In the genomic region with DNA sequence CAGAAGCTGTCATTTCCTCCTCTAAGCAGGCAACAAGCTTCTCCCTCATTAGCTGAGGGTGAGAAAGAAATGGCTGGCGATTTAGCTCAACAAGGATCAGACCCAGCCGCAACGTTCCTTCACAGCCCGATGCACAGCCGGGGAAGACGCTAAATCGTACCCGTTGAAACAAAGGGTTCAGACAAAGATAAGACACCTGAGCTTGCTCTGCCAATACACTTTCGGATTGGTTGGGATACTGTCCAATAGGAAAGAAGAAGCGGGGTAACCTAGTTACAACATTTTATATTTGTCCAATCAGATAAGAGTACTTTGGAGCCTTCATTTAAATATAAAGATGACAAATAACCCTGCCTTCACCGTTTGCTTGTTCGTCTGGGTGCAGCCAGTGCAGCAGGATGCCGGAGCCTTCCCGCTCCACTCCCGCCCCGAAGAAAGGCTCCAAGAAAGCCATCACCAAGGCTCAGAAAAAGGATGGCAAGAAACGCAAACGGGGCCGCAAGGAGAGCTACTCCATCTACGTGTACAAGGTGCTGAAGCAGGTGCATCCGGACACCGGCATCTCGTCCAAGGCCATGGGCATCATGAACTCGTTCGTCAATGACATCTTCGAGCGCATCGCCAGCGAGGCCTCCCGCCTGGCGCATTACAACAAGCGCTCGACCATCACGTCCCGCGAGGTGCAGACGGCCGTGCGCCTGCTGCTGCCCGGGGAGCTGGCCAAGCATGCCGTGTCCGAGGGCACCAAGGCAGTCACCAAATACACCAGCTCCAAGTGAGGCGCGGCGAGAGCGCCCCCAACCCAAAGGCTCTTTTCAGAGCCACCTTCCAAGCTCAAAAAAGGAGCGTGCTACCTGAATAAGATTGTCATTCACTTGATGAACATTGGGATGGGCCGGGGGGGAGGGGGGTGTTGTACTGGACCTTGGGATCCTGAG, we compare ENCODE assay signal across 8 mouse cellular contexts. TPM values are rescaled to one million over a fixed set of nuclear protein-coding genes. Genes with fewer than 3 reads are reported as not detected.
DNase-seq lines count a peak whose midpoint lies in the region; ATAC-seq and TF ChIP-seq lines count a peak whose summit lies in the region.

A gene (plus strand): TSS at position 379 of the 938 bp plus-strand sequence.

- TF ChIP-seq POLR2A in liver, adult 2 months (IDR thresholded peaks at IDR 0.05; ENCODE audit: extremely low read depth, insufficient read depth, low read length), result no peak
- TF ChIP-seq POLR2A in myocyte (IDR thresholded peaks at IDR 0.05; ENCODE audit: insufficient read length, low read depth), result peak; percentile 35

- WGBS in embryonic facial prominence, embryonic 10.5 days, result under 1% methylated on average over 48 of the region's 48 CpGs
- 1% methylated on average over 48 of the region's 48 CpGs for WGBS in heart, embryonic 13.5 days
- whole genome bisulfite sequencing in liver, adult 2 months, result 2% methylated on average over 48 of the region's 48 CpGs
- under 1% methylated on average over 48 of the region's 48 CpGs for WGBS in stomach, embryonic 14.5 days

- H3K9ac ChIP-seq in heart, embryonic 13.5 days, result peak within 1 kb of the TSS; percentile 77
- no peak within 1 kb of the TSS for H3K9ac ChIP-seq in liver, adult 2 months (ENCODE audit: low read depth, low read length)
- H3K9ac ChIP-seq in stomach, embryonic 14.5 days (replicated peaks; ENCODE audit: low read depth, low read length), result peak within 1 kb of the TSS; percentile 39

- DNase-seq in urinary bladder, postnatal 25 days (ENCODE audit: low spot score), result peak; percentile 15
- no peak for DNase-seq in urinary bladder, postnatal 4 days (ENCODE audit: low spot score in 2 of 2)
- peak; percentile 72 for DNase-seq in embryonic facial prominence, embryonic 10.5 days (ENCODE audit: low spot score)
- DNase-seq in kidney, postnatal 10 days, result peak; percentile 64
- DNase-seq in liver, adult 2 months (ENCODE audit: extremely low read depth, low read depth, low spot score), result peak; percentile 56

- peak within 1 kb of the TSS; percentile 73 for H3K4me2 ChIP-seq in heart, embryonic 13.5 days
- H3K4me2 ChIP-seq in myocyte (ENCODE audit: low read depth), result peak within 1 kb of the TSS; percentile 69
- H3K4me2 ChIP-seq in stomach, embryonic 14.5 days (replicated peaks; ENCODE audit: low read depth, low read length), result peak within 1 kb of the TSS; percentile 69

- H3K79me2 ChIP-seq in liver, adult 2 months (ENCODE audit: control insufficient read depth, insufficient read depth, low read length), result no peaks in the 10 kb centered on the region
- H3K79me2 ChIP-seq in myocyte (ENCODE audit: control insufficient read depth, insufficient read depth), result no peaks in the 10 kb centered on the region

- peak within 1 kb of the TSS; percentile 64 for H3K4me3 ChIP-seq in embryonic facial prominence, embryonic 10.5 days
- H3K4me3 ChIP-seq in heart, embryonic 13.5 days, result peak within 1 kb of the TSS; percentile 52
- peak within 1 kb of the TSS; percentile 30; the same call in 1 of the 2 replicates for H3K4me3 ChIP-seq in liver, adult 2 months (ENCODE audit: insufficient read depth, low read depth, low read length)
- H3K4me3 ChIP-seq in myocyte, result no peak within 1 kb of the TSS
- peak within 1 kb of the TSS; percentile 39 for H3K4me3 ChIP-seq in stomach, embryonic 14.5 days (ENCODE audit: low read depth, low read length)

- no peak for TF ChIP-seq CTCF in liver, adult 2 months (IDR thresholded peaks at IDR 0.05; ENCODE audit: low read depth, low read length)

- ATAC-seq in heart, embryonic 13.5 days (ENCODE audit: extremely low read depth, insufficient number of reproducible peaks, low FRiP score, low TSS enrichment), result peak; percentile 60; the same call in 1 of the 2 replicates
- ATAC-seq in stomach, embryonic 14.5 days (ENCODE audit: insufficient number of reproducible peaks, insufficient read depth, low FRiP score, low read depth), result peak; percentile 88

- peaks cover 80% of the 10 kb centered on the region for H3K27me3 ChIP-seq in embryonic facial prominence, embryonic 10.5 days (replicated peaks; ENCODE audit: low read depth, poor library complexity, severe bottlenecking)
- H3K27me3 ChIP-seq in heart, embryonic 13.5 days (replicated peaks), result peaks cover 74% of the 10 kb centered on the region
- peaks cover 8% of the 10 kb centered on the region; the same call in 1 of the 2 replicates for H3K27me3 ChIP-seq in liver, adult 2 months (ENCODE audit: control insufficient read depth, insufficient read depth, low read length)
- H3K27me3 ChIP-seq in myocyte (ENCODE audit: control insufficient read depth, insufficient read depth, insufficient read length), result peaks cover 31% of the 10 kb centered on the region
- no peaks in the 10 kb centered on the region for H3K27me3 ChIP-seq in stomach, embryonic 14.5 days (ENCODE audit: control insufficient read depth, insufficient read depth, low read length)

- H3K36me3 ChIP-seq in embryonic facial prominence, embryonic 10.5 days (replicated peaks), result no peaks in the 10 kb centered on the region
- H3K36me3 ChIP-seq in heart, embryonic 13.5 days, result no peaks in the 10 kb centered on the region
- H3K36me3 ChIP-seq in liver, adult 2 months (ENCODE audit: control insufficient read depth, insufficient read depth, low read length), result no peaks in the 10 kb centered on the region
- H3K36me3 ChIP-seq in myocyte (ENCODE audit: control insufficient read depth, insufficient read depth), result no peaks in the 10 kb centered on the region
- H3K36me3 ChIP-seq in stomach, embryonic 14.5 days (ENCODE audit: control insufficient read depth, insufficient read depth, low read length), result no peaks in the 10 kb centered on the region

- H3K4me1 ChIP-seq in embryonic facial prominence, embryonic 10.5 days, result peaks cover 26% of the 10 kb centered on the region
- peaks cover 29% of the 10 kb centered on the region for H3K4me1 ChIP-seq in heart, embryonic 13.5 days
- H3K4me1 ChIP-seq in liver, adult 2 months (ENCODE audit: control insufficient read depth, insufficient read depth, low read length), result peaks cover 14% of the 10 kb centered on the region; the same call in 1 of the 2 replicates
- peaks cover 3% of the 10 kb centered on the region; the same call in 1 of the 2 replicates for H3K4me1 ChIP-seq in stomach, embryonic 14.5 days (ENCODE audit: control insufficient read depth, insufficient read depth, low read length)

- H3K9me3 ChIP-seq in embryonic facial prominence, embryonic 10.5 days, result no peaks in the 10 kb centered on the region
- no peaks in the 10 kb centered on the region for H3K9me3 ChIP-seq in heart, embryonic 13.5 days
- no peaks in the 10 kb centered on the region for H3K9me3 ChIP-seq in stomach, embryonic 14.5 days (ENCODE audit: control insufficient read depth, low read depth, low read length)

- H3ac ChIP-seq in myocyte (ENCODE audit: control insufficient read depth, insufficient read length), result no peak within 1 kb of the TSS

- peak within 1 kb of the TSS; percentile 89 for H3K27ac ChIP-seq in embryonic facial prominence, embryonic 10.5 days (replicated peaks)
- H3K27ac ChIP-seq in heart, embryonic 13.5 days (replicated peaks), result peak within 1 kb of the TSS; percentile 80
- no peak within 1 kb of the TSS for H3K27ac ChIP-seq in liver, adult 2 months (replicated peaks; ENCODE audit: insufficient read depth, low read depth, low read length)
- peak within 1 kb of the TSS; percentile 89 for H3K27ac ChIP-seq in stomach, embryonic 14.5 days (ENCODE audit: low read length)

TF ChIP-seq in myocyte, 11 proteins besides CTCF, POLR2A, EP300 and RAD21:
- TF ChIP-seq MYOG (IDR thresholded peaks at IDR 0.05; ENCODE audit: control insufficient read depth in 1 of 3, insufficient read depth in 1 of 3, insufficient read length in 2 of 3, low read depth in 2 of 3), result no peak
- no peak for TF ChIP-seq USF1 (IDR thresholded peaks at IDR 0.05; ENCODE audit: low read depth)
- TF ChIP-seq MAX (IDR thresholded peaks at IDR 0.05; ENCODE audit: low read depth), result no peak
- no peak for TF ChIP-seq MYOD1 (IDR thresholded peaks at IDR 0.05; ENCODE audit: control insufficient read depth in 1 of 3, insufficient read length in 2 of 3, low read depth in 2 of 3)
- no peak for TF ChIP-seq POLR2AphosphoS2 (IDR thresholded peaks at IDR 0.05; ENCODE audit: insufficient read length, low read depth)
- TF ChIP-seq SRF (IDR thresholded peaks at IDR 0.05; ENCODE audit: control insufficient read depth, insufficient read length, low read depth), result no peak
- TF ChIP-seq REST (IDR thresholded peaks at IDR 0.05; ENCODE audit: insufficient read depth, insufficient read length), result no peak
- TF ChIP-seq TCF3 (IDR thresholded peaks at IDR 0.05; ENCODE audit: insufficient read length, low read depth), result no peak
- no peak for TF ChIP-seq TCF12 (IDR thresholded peaks at IDR 0.05; ENCODE audit: insufficient read depth, poor library complexity, severe bottlenecking)
- TF ChIP-seq CEBPB (IDR thresholded peaks at IDR 0.05; ENCODE audit: insufficient read depth, poor library complexity, severe bottlenecking), result no peak
- no peak for TF ChIP-seq E2F4 (IDR thresholded peaks at IDR 0.05; ENCODE audit: insufficient read depth)
TF ChIP-seq in myocyte: peak in this region for 0.

RNA-seq across cellular contexts. Expression of the gene that starts here (rescaled TPM):
- polyA plus RNA-seq in embryonic facial prominence, embryonic 10.5 days (2016; fragmentation: Nextera tagmentation; extraction: Ambion mirVana), result 23.0 and 25.0 TPM in 2 replicates
- 14.4 and 14.9 TPM in 2 replicates for polyA plus RNA-seq in heart, embryonic 13.5 days (2015; fragmentation: Nextera tagmentation; extraction: Ambion mirVana)
- total RNA-seq in liver, adult 2 months (2014; rRNA removed), result 0.37 and 1.1 TPM in 2 replicates
- not detected in 2 replicates for polyA plus RNA-seq in liver, adult 2 months (2012; rRNA removed)
- polyA plus RNA-seq in myocyte (2012; fragmentation: generic; extraction: Trizol), result 0.88 TPM
- 31.2 and 32.5 TPM in 2 replicates for polyA plus RNA-seq in stomach, embryonic 14.5 days (2014; fragmentation: Nextera tagmentation; extraction: Ambion mirVana)

Comparison
In these comparisons a context has a peak if more than half of its experiments do, and no peak if none do; other contexts are left out.
1. DNase-seq: peak in urinary bladder, postnatal 25 days (single experiment), embryonic facial prominence, embryonic 10.5 days (single experiment), kidney, postnatal 10 days (single experiment) and liver, adult 2 months (single experiment); none in urinary bladder, postnatal 4 days (0 of 2).
2. Peak in every context shown above with its lines, with median percentiles within 50 percentile points of each other: H3K4me2 ChIP-seq.